ENCODE assay signal across 18 mouse cellular contexts in genomic region chr8:10225018-10225417, GRCm38 (mm10).
"Had no signal": no experiment of that assay in that cellular context is flagged by ENCODE, and none has a peak within 500 bp of the region (broad histone marks: within the 10 kb centered on the region; RNA-seq: fewer than 3 reads in every experiment).

No protein-coding gene starts in this region.

- H3K27ac ChIP-seq: kidney, postnatal 0 days; layer of hippocampus, adult 2 months; limb, embryonic 12.5 days; limb, embryonic 15.5 days; liver, embryonic 14.5 days; macrophage had no signal

- H3K27me3 ChIP-seq: limb, embryonic 15.5 days had no signal

- H3K4me1 ChIP-seq: limb, embryonic 15.5 days had no signal

- H3K4me2 ChIP-seq: limb, embryonic 12.5 days; limb, embryonic 15.5 days; liver, embryonic 11.5 days; lung, embryonic 14.5 days had no signal

- DNase-seq: kidney, postnatal 25 days; layer of hippocampus, adult 9-11 months; liver, postnatal 0 days; right cerebral cortex, postnatal 25 days; spleen, adult 18-20 months; thymus, adult 2 months; thymus, postnatal 14 days; thymus, postnatal 4 days had no signal

- H3K36me3 ChIP-seq: limb, embryonic 12.5 days; limb, embryonic 15.5 days had no signal

- H3K4me3 ChIP-seq: layer of hippocampus, adult 2 months; limb, embryonic 12.5 days; limb, embryonic 15.5 days had no signal

- H3K9me3 ChIP-seq: limb, embryonic 12.5 days; limb, embryonic 15.5 days had no signal

- ATAC-seq: intestine, postnatal 0 days; liver, postnatal 0 days; lung, postnatal 0 days had no signal

- H3K9ac ChIP-seq: limb, embryonic 12.5 days; limb, embryonic 15.5 days; liver, embryonic 14.5 days; liver, postnatal 0 days; lung, embryonic 14.5 days had no signal
